Mouse (Mus musculus) CH12.LX (cell line): ENCODE data around the gene Ncan.

Source experiments
- CTCF ChIP-seq, 2 experiments: IDR thresholded peaks in 1 of 2; conservative IDR thresholded peaks in 1 of 2; 2 replicates each; pipeline ENCODE4 v1.5.1; 2011 to 2012; ENCODE audit warnings: low read depth in 2 of 2, low read length in 2 of 2, improper control_type of control experiment in 1 of 2, inconsistent platforms in 1 of 2, mild to moderate bottlenecking in 1 of 2, moderate library complexity in 1 of 2
- MAX ChIP-seq: IDR thresholded peaks from 2 replicates; pipeline ENCODE4 v1.6.1; 2011; ENCODE audit warnings: low read length, improper control_type of control experiment
- POLR2AphosphoS2 ChIP-seq: IDR thresholded peaks from 2 replicates; pipeline ENCODE4 v1.6.1; 2011; ENCODE audit warnings: low read depth, low read length, improper control_type of control experiment
- ZNF384 ChIP-seq: IDR thresholded peaks from 2 replicates; pipeline ENCODE4 v1.6.1; 2012; ENCODE audit warnings: low read depth, low read length, improper control_type of control experiment, inconsistent platforms

DNA sequence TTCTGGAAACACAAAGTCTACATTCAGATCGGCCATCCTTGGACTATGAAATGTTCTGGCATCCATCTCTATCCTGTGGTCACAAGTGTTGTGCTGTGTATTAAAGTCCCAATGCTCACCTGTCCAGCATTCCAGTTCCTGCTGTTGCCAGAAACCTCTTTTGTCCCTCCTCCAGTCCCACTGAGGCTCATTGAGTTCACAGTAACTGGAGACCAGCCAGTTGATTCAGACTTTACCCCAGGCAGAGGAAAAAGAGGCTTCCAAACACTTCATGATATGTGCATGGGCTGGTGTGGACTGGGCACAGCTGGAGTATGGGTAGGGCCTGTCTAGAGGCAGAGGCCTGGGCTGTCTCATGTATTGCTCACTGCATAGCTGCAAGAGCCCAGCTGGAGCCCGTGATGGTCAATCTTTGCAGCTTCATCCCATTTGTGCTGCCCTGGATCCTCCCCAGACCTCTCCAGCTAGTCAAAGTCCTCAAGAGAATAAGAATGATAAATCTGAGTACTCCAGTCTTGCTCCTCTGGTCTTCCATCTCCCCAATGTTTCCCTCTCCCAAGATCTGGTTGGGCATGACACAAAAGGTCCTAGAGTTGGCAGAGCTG, 48.7 kb downstream of the Ncan start:
- no peak for TF ChIP-seq ZNF384
- no peak for TF ChIP-seq POLR2AphosphoS2
- no peak for TF ChIP-seq CTCF (conservative IDR thresholded peaks at IDR 0.05 in 1 of 2, IDR thresholded peaks at IDR 0.05 in 1 of 2; ENCODE audit: low read depth in 2 of 2, low read length in 2 of 2)
- no peak for TF ChIP-seq MAX
